Comparison of ENCODE assay signal across 18 mouse cellular contexts in the genomic region with DNA sequence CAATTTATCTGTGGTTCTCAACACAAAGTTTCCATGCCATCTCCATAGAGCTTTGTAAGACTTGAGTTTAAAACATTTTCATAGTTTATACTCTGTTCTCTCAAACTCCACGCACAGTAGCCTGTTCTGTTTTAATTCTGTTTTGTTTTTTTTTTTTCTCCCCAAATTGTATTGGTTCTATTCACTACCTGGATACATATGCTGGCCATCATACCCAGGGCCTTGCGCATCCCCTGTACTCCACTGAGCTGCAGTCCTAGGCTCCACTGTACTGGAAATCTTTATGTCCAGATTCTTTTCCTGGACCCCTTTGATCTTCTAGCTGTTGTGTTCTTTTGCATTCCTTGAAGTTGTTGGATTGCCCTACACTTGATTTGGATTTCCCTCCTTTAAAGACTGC. TPM values are rescaled to one million over a fixed set of nuclear protein-coding genes. Genes with fewer than 3 reads are reported as not detected.
DNase-seq lines count a peak whose midpoint lies in the region; ATAC-seq and TF ChIP-seq lines count a peak whose summit lies in the region.
"Had no signal": no experiment of that assay in that cellular context is flagged by ENCODE, and none has a peak within 500 bp of the region (broad histone marks: within the 10 kb centered on the region; RNA-seq: fewer than 3 reads in every experiment).

No protein-coding gene starts in this region.

- no peaks in the 10 kb centered on the region for H3K79me2 ChIP-seq in CH12.LX (replicated peaks; ENCODE audit: control insufficient read depth, extremely low read depth, insufficient read depth, poor library complexity, severe bottlenecking)
- no peaks in the 10 kb centered on the region for H3K79me2 ChIP-seq in macrophage (ENCODE audit: inconsistent target)

- no peak for TF ChIP-seq CTCF in CH12.LX (conservative IDR thresholded peaks at IDR 0.05 in 1 of 2, IDR thresholded peaks at IDR 0.05 in 1 of 2; ENCODE audit: low read depth in 2 of 2, low read length in 2 of 2)
- TF ChIP-seq CTCF in bone marrow macrophage, adult 2 months (IDR thresholded peaks at IDR 0.05; ENCODE audit: low read depth, low read length), result no peak

- peak overlapping the region; percentile 25; the same call in 1 of the 2 replicates for H3K27ac ChIP-seq in kidney, embryonic 14.5 days (ENCODE audit: low read depth, low read length)
- H3K27ac ChIP-seq in kidney, embryonic 15.5 days, result no peak overlapping the region
- H3K27ac ChIP-seq in CH12.LX (ENCODE audit: insufficient read depth, low read depth), result peak overlapping the region; percentile 29; the same call in 1 of the 2 replicates
- peak overlapping the region; percentile 79 for H3K27ac ChIP-seq in bone marrow macrophage, adult 2 months (ENCODE audit: insufficient read depth, low read depth, low read length)
- H3K27ac ChIP-seq in macrophage, result peak overlapping the region; percentile 83
- H3K27ac ChIP-seq: forebrain, embryonic 13.5 days; heart, adult 2 months; midbrain, embryonic 12.5 days had no signal

- TF ChIP-seq POLR2A in CH12.LX (IDR thresholded peaks at IDR 0.05; ENCODE audit: low read depth, low read length), result no peak
- no peak for TF ChIP-seq POLR2A in bone marrow macrophage, adult 2 months (IDR thresholded peaks at IDR 0.05; ENCODE audit: borderline replicate concordance, low read depth, low read length)

- H3K9ac ChIP-seq in kidney, embryonic 14.5 days (ENCODE audit: low read depth, low read length), result no peak overlapping the region
- H3K9ac ChIP-seq in kidney, embryonic 15.5 days, result no peak overlapping the region
- H3K9ac ChIP-seq in CH12.LX (ENCODE audit: insufficient read depth, low read depth), result no peak overlapping the region
- H3K9ac ChIP-seq: forebrain, embryonic 13.5 days; limb, embryonic 15.5 days; midbrain, embryonic 12.5 days had no signal

- 95% methylated on average over 2 of the region's 2 CpGs for WGBS in kidney, embryonic 14.5 days
- WGBS in kidney, embryonic 15.5 days, result 95% methylated on average over 2 of the region's 2 CpGs
- WGBS in macrophage (ENCODE audit: missing documents), result 88% methylated on average over 2 of the region's 2 CpGs

- H3K4me1 ChIP-seq in kidney, embryonic 14.5 days (ENCODE audit: control insufficient read depth, insufficient read depth, low read length), result peaks cover 44% of the 10 kb centered on the region
- peaks cover 63% of the 10 kb centered on the region for H3K4me1 ChIP-seq in kidney, embryonic 15.5 days
- H3K4me1 ChIP-seq in CH12.LX (ENCODE audit: control insufficient read depth in 1 of 2, insufficient read depth in 2 of 2), result peaks cover 21 to 57% of the 10 kb centered on the region in 2 experiments
- peaks cover 35% of the 10 kb centered on the region for H3K4me1 ChIP-seq in bone marrow macrophage, adult 2 months (ENCODE audit: control insufficient read depth, insufficient read depth, low read length)

- no peaks in the 10 kb centered on the region for H3K27me3 ChIP-seq in kidney, embryonic 14.5 days (ENCODE audit: control insufficient read depth, insufficient read depth, low read length)
- H3K27me3 ChIP-seq in kidney, embryonic 15.5 days, result no peaks in the 10 kb centered on the region
- H3K27me3 ChIP-seq in CH12.LX (replicated peaks), result no peaks in the 10 kb centered on the region
- H3K27me3 ChIP-seq: forebrain, embryonic 13.5 days; limb, embryonic 15.5 days; midbrain, embryonic 12.5 days had no signal

- H3K9me3 ChIP-seq in kidney, embryonic 14.5 days (ENCODE audit: control insufficient read depth, low read length), result no peaks in the 10 kb centered on the region
- H3K9me3 ChIP-seq in kidney, embryonic 15.5 days (replicated peaks), result no peaks in the 10 kb centered on the region
- no peaks in the 10 kb centered on the region for H3K9me3 ChIP-seq in CH12.LX (replicated peaks; ENCODE audit: low read length)
- H3K9me3 ChIP-seq: forebrain, embryonic 13.5 days; limb, embryonic 15.5 days; midbrain, embryonic 12.5 days had no signal

- in situ Hi-C loops in CH12.LX (cut with MboI; ENCODE audit: low pct_ligation_motif_present, low pct_unique_long_range_greater_than_20kb, low sequenced_read_pairs), result no loop called here

- H3K4me2 ChIP-seq in kidney, embryonic 14.5 days (replicated peaks; ENCODE audit: low read depth, low read length), result no peak overlapping the region
- H3K4me2 ChIP-seq in kidney, embryonic 15.5 days, result no peak overlapping the region
- peak overlapping the region; percentile 19; the same call in 1 of the 2 replicates for H3K4me2 ChIP-seq in CH12.LX (ENCODE audit: insufficient read depth, low read depth, poor library complexity, severe bottlenecking)
- H3K4me2 ChIP-seq: forebrain, embryonic 13.5 days; limb, embryonic 15.5 days; midbrain, embryonic 12.5 days had no signal

- no peak for TF ChIP-seq RAD21 in CH12.LX (IDR thresholded peaks at IDR 0.05; ENCODE audit: low read depth, low read length)

- no peaks in the 10 kb centered on the region for H3K36me3 ChIP-seq in kidney, embryonic 14.5 days (ENCODE audit: control insufficient read depth, insufficient read depth, low read length)
- no peaks in the 10 kb centered on the region for H3K36me3 ChIP-seq in kidney, embryonic 15.5 days
- H3K36me3 ChIP-seq in CH12.LX (replicated peaks in 1 of 2; ENCODE audit: control insufficient read depth in 1 of 2, insufficient read depth in 1 of 2, low read length in 1 of 2) (peaks cover 0 to 4% of the 10 kb centered on the region in 2 experiments), macrophage (ENCODE audit: inconsistent target) (no peaks in the 10 kb centered on the region)
- H3K36me3 ChIP-seq: limb, embryonic 15.5 days; midbrain, embryonic 12.5 days had no signal

- dilution Hi-C loops in CH12.LX (cut with MboI; ENCODE audit: extremely low pct_ligation_motif_present, extremely low pct_unique_long_range_greater_than_20kb, low sequenced_read_pairs), result no loop called here

- no peak for ATAC-seq in kidney, embryonic 14.5 days (ENCODE audit: low FRiP score, low TSS enrichment)
- no peak for ATAC-seq in kidney, embryonic 15.5 days (replicated peaks; ENCODE audit: low FRiP score)
- no peak for ATAC-seq in megakaryocyte progenitor cell, adult 5-6 weeks (replicated peaks; ENCODE audit: poor library complexity)
- ATAC-seq: forebrain, embryonic 13.5 days had no signal

- no peak overlapping the region for H3K4me3 ChIP-seq in kidney, embryonic 14.5 days (ENCODE audit: low read length)
- H3K4me3 ChIP-seq in kidney, embryonic 15.5 days (replicated peaks), result no peak overlapping the region
- H3K4me3 ChIP-seq in CH12.LX (replicated peaks in 1 of 3; ENCODE audit: low read depth in 2 of 3, low read length in 2 of 3, poor library complexity in 1 of 3), result no peak overlapping the region
- H3K4me3 ChIP-seq in bone marrow macrophage, adult 2 months (ENCODE audit: insufficient read depth, low read length), result no peak overlapping the region
- no peak overlapping the region for H3K4me3 ChIP-seq in macrophage (ENCODE audit: inconsistent target)
- H3K4me3 ChIP-seq: forebrain, embryonic 13.5 days; heart, adult 2 months; limb, embryonic 15.5 days; midbrain, embryonic 12.5 days had no signal

- TF ChIP-seq EP300 in CH12.LX (IDR thresholded peaks at IDR 0.05; ENCODE audit: low read length), result no peak

- DNase-seq in CH12.LX (ENCODE audit: extremely low read depth), result no peak
- no peak for DNase-seq in spleen, postnatal 10 days (ENCODE audit: low spot score in 2 of 2)
- DNase-seq: adrenal gland, postnatal 10 days; cerebellum, adult 18-20 months; cerebellum, postnatal 25 days; gastrocnemius, postnatal 25 days; kidney, adult 11 months; kidney, postnatal 25 days; lung, postnatal 14 days had no signal

TF ChIP-seq in CH12.LX, 34 proteins besides CTCF, POLR2A, EP300 and RAD21:
- no peak for TF ChIP-seq ZMIZ1 (IDR thresholded peaks at IDR 0.05; ENCODE audit: low read depth, low read length)
- no peak for TF ChIP-seq ZNF384 (IDR thresholded peaks at IDR 0.05; ENCODE audit: low read depth, low read length)
- TF ChIP-seq RCOR1 (conservative IDR thresholded peaks at IDR 0.05; ENCODE audit: low read depth, low read length), result no peak
- TF ChIP-seq USF2 (conservative IDR thresholded peaks at IDR 0.05; ENCODE audit: low read depth, low read length), result no peak
- no peak for TF ChIP-seq MAX (IDR thresholded peaks at IDR 0.05; ENCODE audit: low read length)
- no peak for TF ChIP-seq NELFE (IDR thresholded peaks at IDR 0.05; ENCODE audit: low read depth, low read length)
- no peak for TF ChIP-seq NRF1 (IDR thresholded peaks at IDR 0.05; ENCODE audit: low read depth, low read length)
- TF ChIP-seq SIN3A (IDR thresholded peaks at IDR 0.05; ENCODE audit: low read length), result no peak
- no peak for TF ChIP-seq UBTF (IDR thresholded peaks at IDR 0.05; ENCODE audit: low read depth, low read length)

RNA-seq across cellular contexts. Expression of gene Sipa1l1, which starts 56.2 kb away (rescaled TPM):
- polyA plus RNA-seq in kidney, embryonic 14.5 days (2014; fragmentation: Nextera tagmentation; extraction: Ambion mirVana), result 28.6 and 43.8 TPM in 2 replicates
- polyA plus RNA-seq in kidney, embryonic 15.5 days (2015; fragmentation: Nextera tagmentation; extraction: Ambion mirVana), result 38.1 and 39.8 TPM in 2 replicates
- total RNA-seq in CH12.LX (2012; rRNA removed) (18.7 and 23.6 TPM in 2 replicates), CH12.LX (2014; rRNA removed) (13.6 and 15.1 TPM in 2 replicates)
- polyA plus RNA-seq in CH12.LX (2012; ENCODE audit: insufficient read length, low read depth) (36.7 and 37.5 TPM in 2 replicates), macrophage (2018) (7.3 to 11.3 TPM (median 7.8 TPM) in 3 replicates)
- polyA plus RNA-seq in bone marrow macrophage, adult 2 months (2012; ENCODE audit: insufficient read depth, insufficient read length, missing spikeins), result 16.7 and 17.2 TPM in 2 replicates
- total RNA-seq in macrophage (2018; cell fraction: chromatin; rRNA removed), result 100 to 1,000 TPM in 11 of 26 experiments, 10 to 100 TPM in 15; 54.1 to 161 (median 84.3) TPM
- total RNA-seq in macrophage (2018; cell fraction: cytosol; rRNA removed), result 10 to 100 TPM; 10.2 to 17.3 (median 13.7) TPM
- 10 to 100 TPM; 18.8 to 79.3 (median 41.9) TPM for total RNA-seq in macrophage (2018; cell fraction: nucleus; rRNA removed)
- 20.8 and 29.9 TPM in 2 replicates for total RNA-seq in megakaryocyte progenitor cell, adult 5-6 weeks (2015)
- 26.9 and 28.3 TPM in 2 replicates for total RNA-seq in megakaryocyte progenitor cell, adult 5-6 weeks (2017)
